Mouse (Mus musculus) intestine, embryonic 15.5 days (tissue): ENCODE data around the gene Cldn34d. TPM values are rescaled to one million over a fixed set of nuclear protein-coding genes. Genes with fewer than 3 reads are reported as not detected.

ENCODE experiments used
- ATAC-seq: fragments of 200-750 bp; cut with Nextera tagmentation; 2 replicates; pipeline ENCODE4 v1.8.0; 2017; ENCODE audit warnings: moderate TSS enrichment, moderate library complexity
- H3K27ac ChIP-seq: fragments of 300-500 bp; sonication (generic); 2 replicates; pipeline ENCODE4 v1.5.1; 2015; ENCODE audit warnings: mild to moderate bottlenecking, inconsistent platforms
- H3K27me3 ChIP-seq: fragments of 300-500 bp; sonication (generic); replicated peaks from 2 replicates; pipeline ENCODE4 v1.6.1; 2015; ENCODE audit warnings: inconsistent platforms
- H3K36me3 ChIP-seq: fragments of 300-500 bp; sonication (generic); 2 replicates; pipeline ENCODE4 v1.6.1; 2015; ENCODE audit warnings: inconsistent platforms
- H3K4me1 ChIP-seq: fragments of 300-500 bp; sonication (generic); replicated peaks from 2 replicates; pipeline ENCODE4 v1.6.1; 2015; ENCODE audit warnings: inconsistent platforms
- H3K4me2 ChIP-seq: fragments of 300-500 bp; sonication (generic); replicated peaks from 2 replicates; pipeline ENCODE4 v1.6.1; 2015; ENCODE audit warnings: mild to moderate bottlenecking, inconsistent platforms
- H3K4me3 ChIP-seq: fragments of 300-500 bp; sonication (generic); replicated peaks from 2 replicates; pipeline ENCODE4 v1.5.1; 2015; ENCODE audit warnings: inconsistent platforms
- H3K9ac ChIP-seq: fragments of 300-500 bp; sonication (generic); 2 replicates; pipeline ENCODE4 v1.6.1; 2015; ENCODE audit warnings: inconsistent platforms
- H3K9me3 ChIP-seq: fragments of 300-500 bp; sonication (generic); 2 replicates; pipeline ENCODE4 v1.6.1; 2016; ENCODE audit warnings: inconsistent platforms
- WGBS: fragments of 180-500 bp; shearing (Covaris S2); methylation state at CpG from one replicate; pipeline ENCODE4 v1.1.7; 2015; 5-methylcytosine and 5-hydroxymethylcytosine counted together
- polyA plus RNA-seq: library from polyadenylated mRNA; unstranded; fragments of >200 nt; fragmentation: Nextera tagmentation; extraction: Ambion mirVana; gene quantifications from 2 replicates; pipeline ENCODE4 v1.2.1, GENCODE M21; 2015

Gene Cldn34d
- polyA plus RNA-seq: not detected in 2 replicates

DNA sequence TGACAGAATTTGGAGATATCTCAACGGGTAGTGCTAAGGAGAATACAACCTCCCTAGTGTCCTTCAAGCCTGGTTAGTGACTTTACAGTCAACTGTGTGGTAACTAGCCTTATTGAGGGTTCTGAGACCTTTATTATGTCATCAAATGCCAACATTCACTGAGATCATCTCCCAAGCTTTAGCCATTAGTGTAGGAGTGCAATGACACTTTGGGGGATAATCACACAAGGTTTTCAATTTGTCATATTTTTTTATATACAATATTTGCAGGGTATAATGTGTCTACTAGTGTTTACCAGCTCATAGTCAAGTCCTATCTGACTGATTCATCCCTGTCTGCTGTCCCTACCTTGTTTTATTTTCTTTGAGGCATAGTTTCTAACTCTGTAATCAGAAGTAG lies at the start of gene Cldn34d:
Cldn34d (minus strand) TSS at position 101 of the 400 bp plus-strand sequence.
- no peak for ATAC-seq
- Histone ChIP-seq H3K4me1 (no peaks in the 10 kb centered on the region), H3K27ac (no peak within 1 kb of the TSS), H3K36me3 (no peaks in the 10 kb centered on the region), H3K4me2 (no peak within 1 kb of the TSS), H3K9me3 (peaks cover 4% of the 10 kb centered on the region; the same call in 1 of the 2 replicates), H3K4me3 (no peak within 1 kb of the TSS), H3K9ac (no peak within 1 kb of the TSS), H3K27me3 (no peaks in the 10 kb centered on the region)
- 81% methylated on average over 1 of the region's 1 CpGs for WGBS

DNA sequence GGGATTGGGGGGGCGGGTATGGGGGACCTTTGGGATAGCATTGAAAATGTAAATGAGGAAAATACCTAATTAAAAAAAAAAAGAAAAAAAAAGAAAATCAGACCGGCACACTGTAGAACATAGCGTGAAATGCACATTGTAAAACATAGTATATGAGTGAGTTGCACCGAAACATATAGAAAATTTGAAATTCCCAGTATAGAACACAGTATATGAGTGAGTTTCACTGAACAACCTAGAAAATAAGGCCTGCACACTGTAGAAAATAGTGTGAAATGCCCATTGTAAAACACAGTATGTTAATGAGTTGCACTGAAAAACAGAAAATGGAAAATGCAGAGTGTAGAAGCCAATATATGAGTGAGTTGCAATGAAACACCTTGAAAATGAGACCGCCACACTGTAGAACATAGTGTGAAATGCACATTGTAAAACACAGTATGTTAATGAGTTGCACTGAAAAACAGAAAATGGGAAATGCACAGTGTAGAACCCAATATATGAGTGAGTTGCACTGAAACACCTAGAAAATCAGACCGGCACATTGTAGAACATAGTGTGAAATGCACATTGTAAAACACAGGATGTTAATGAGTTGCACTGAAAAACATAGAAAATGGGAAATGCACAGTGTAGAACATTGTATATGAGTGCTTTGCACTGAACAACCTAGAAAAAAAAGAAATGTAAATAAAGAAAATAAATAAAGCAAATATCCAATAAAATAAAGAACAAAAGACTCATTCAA lies 4.1 kb downstream of the Cldn34d start:
- peak; percentile 100 for ATAC-seq
- no peaks in the 10 kb centered on the region for H3K4me1 ChIP-seq
- H3K9me3 ChIP-seq: peaks cover 4% of the 10 kb centered on the region; the same call in 1 of the 2 replicates
- H3K27me3 ChIP-seq: no peaks in the 10 kb centered on the region
- no peak overlapping the region for H3K9ac ChIP-seq
- H3K36me3 ChIP-seq: no peaks in the 10 kb centered on the region
- 53% methylated on average over 6 of the region's 6 CpGs for whole genome bisulfite sequencing
- H3K4me2 ChIP-seq: no peak overlapping the region
- H3K27ac ChIP-seq: no peak overlapping the region
- H3K4me3 ChIP-seq: no peak overlapping the region

Other genes starting within 250 kb of the Cldn34d start
- gene Cldn34b4, start 209.6 kb downstream of the Cldn34d start, polyA plus RNA-seq: not detected in 2 replicates